Mouse (Mus musculus): ENCODE measurements at regions not wholly inside any gene's neighbourhood (a gene's known extent, or its start where the extent isn't known, plus 50 kb on each side); places are given as distances from the start of the nearest gene placed in this dataset.

- in situ Hi-C loops (cut with MboI; ENCODE audit: low pct_unique_long_range_greater_than_20kb in 1 of 2, low sequenced_read_pairs in 2 of 2, unreplicated experiment in 1 of 2) = no loop called here
These were observed 401.3 kb downstream of the Plcl1 start for GRCm38 (mm10) chr1:55807028-55807427.

- in situ Hi-C loops (cut with MboI; ENCODE audit: low pct_unique_long_range_greater_than_20kb in 1 of 2, low sequenced_read_pairs in 2 of 2, unreplicated experiment in 1 of 2) = no loop called here
These were observed 403.2 kb downstream of the Plcl1 start for GRCm38 (mm10) chr1:55808724-55809519.

GRCm38 (mm10) chr1:55812486-55812885 lies 406.8 kb downstream of the Plcl1 start:
- in situ Hi-C loops (cut with MboI; ENCODE audit: low pct_unique_long_range_greater_than_20kb in 1 of 2, low sequenced_read_pairs in 2 of 2, unreplicated experiment in 1 of 2) = no loop called here

- in situ Hi-C loops (cut with MboI; ENCODE audit: low pct_unique_long_range_greater_than_20kb in 1 of 2, low sequenced_read_pairs in 2 of 2, unreplicated experiment in 1 of 2) = no loop called here
These were observed 415.3 kb downstream of the Plcl1 start for GRCm38 (mm10) chr1:55820866-55821500.

GRCm38 (mm10) chr1:55822599-55822998 lies 416.9 kb downstream of the Plcl1 start:
- in situ Hi-C loops (cut with MboI; ENCODE audit: low pct_unique_long_range_greater_than_20kb in 1 of 2, low sequenced_read_pairs in 2 of 2, unreplicated experiment in 1 of 2) = no loop called here

- in situ Hi-C loops (cut with MboI; ENCODE audit: low pct_unique_long_range_greater_than_20kb in 1 of 2, low sequenced_read_pairs in 2 of 2, unreplicated experiment in 1 of 2) = no loop called here
These were observed 421.5 kb downstream of the Plcl1 start for GRCm38 (mm10) chr1:55827191-55827590.

GRCm38 (mm10) chr1:55835281-55835680 lies 429.6 kb downstream of the Plcl1 start:
- in situ Hi-C loops (cut with MboI; ENCODE audit: low pct_unique_long_range_greater_than_20kb in 1 of 2, low sequenced_read_pairs in 2 of 2, unreplicated experiment in 1 of 2) = no loop called here

GRCm38 (mm10) chr1:55836750-55837149 lies 431.0 kb downstream of the Plcl1 start:
- in situ Hi-C loops (cut with MboI; ENCODE audit: low pct_unique_long_range_greater_than_20kb in 1 of 2, low sequenced_read_pairs in 2 of 2, unreplicated experiment in 1 of 2) = no loop called here

- in situ Hi-C loops (cut with MboI; ENCODE audit: low pct_unique_long_range_greater_than_20kb in 1 of 2, low sequenced_read_pairs in 2 of 2, unreplicated experiment in 1 of 2) = no loop called here
These were observed 431.6 kb downstream of the Plcl1 start for GRCm38 (mm10) chr1:55837366-55837765.

- in situ Hi-C loops (cut with MboI; ENCODE audit: low pct_unique_long_range_greater_than_20kb in 1 of 2, low sequenced_read_pairs in 2 of 2, unreplicated experiment in 1 of 2) = no loop called here
These were observed 432.4 kb downstream of the Plcl1 start for GRCm38 (mm10) chr1:55838168-55838567.

- in situ Hi-C loops (cut with MboI; ENCODE audit: low pct_unique_long_range_greater_than_20kb in 1 of 2, low sequenced_read_pairs in 2 of 2, unreplicated experiment in 1 of 2) = no loop called here
These were observed 443.1 kb downstream of the Plcl1 start for GRCm38 (mm10) chr1:55848806-55849205.

- in situ Hi-C loops (cut with MboI; ENCODE audit: low pct_unique_long_range_greater_than_20kb in 1 of 2, low sequenced_read_pairs in 2 of 2, unreplicated experiment in 1 of 2) = loop anchor here in 1 of 2 experiments (25.0 kb wide), 1 partner anchor 265 kb away; no protein-coding TSS in a partner anchor
These were observed 446.6 kb downstream of the Plcl1 start for GRCm38 (mm10) chr1:55852354-55852753.

- in situ Hi-C loops (cut with MboI; ENCODE audit: low pct_unique_long_range_greater_than_20kb in 1 of 2, low sequenced_read_pairs in 2 of 2, unreplicated experiment in 1 of 2) = loop anchor here in 1 of 2 experiments (25.0 kb wide), 1 partner anchor 272 kb away; no protein-coding TSS in a partner anchor
These were observed 453.4 kb downstream of the Plcl1 start for GRCm38 (mm10) chr1:55859113-55859512.

- in situ Hi-C loops (cut with MboI; ENCODE audit: low pct_unique_long_range_greater_than_20kb in 1 of 2, low sequenced_read_pairs in 2 of 2, unreplicated experiment in 1 of 2) = loop anchor here in 1 of 2 experiments (25.0 kb wide), 1 partner anchor 276 kb away; no protein-coding TSS in a partner anchor
These were observed 457.4 kb downstream of the Plcl1 start for GRCm38 (mm10) chr1:55863113-55863512.

- in situ Hi-C loops (cut with MboI; ENCODE audit: low pct_unique_long_range_greater_than_20kb in 1 of 2, low sequenced_read_pairs in 2 of 2, unreplicated experiment in 1 of 2) = loop anchor here in 1 of 2 experiments (25.0 kb wide), 1 partner anchor 278 kb away; no protein-coding TSS in a partner anchor
These were observed 459.6 kb downstream of the Plcl1 start for GRCm38 (mm10) chr1:55865274-55865673.

GRCm38 (mm10) chr1:55866677-55867076 lies 461.0 kb downstream of the Plcl1 start:
- in situ Hi-C loops (cut with MboI; ENCODE audit: low pct_unique_long_range_greater_than_20kb in 1 of 2, low sequenced_read_pairs in 2 of 2, unreplicated experiment in 1 of 2) = loop anchor here in 1 of 2 experiments (25.0 kb wide), 1 partner anchor 279 kb away; no protein-coding TSS in a partner anchor

GRCm38 (mm10) chr1:55873583-55873982 lies 467.9 kb downstream of the Plcl1 start:
- in situ Hi-C loops (cut with MboI; ENCODE audit: low pct_unique_long_range_greater_than_20kb in 1 of 2, low sequenced_read_pairs in 2 of 2, unreplicated experiment in 1 of 2) = loop anchor here in 1 of 2 experiments (10.0 to 25.0 kb wide), 2 partner anchors 286 to 469 kb away; partner anchors contain the start of gene Plcl1

GRCm38 (mm10) chr1:55874143-55874867 lies 468.6 kb downstream of the Plcl1 start:
- in situ Hi-C loops (cut with MboI; ENCODE audit: low pct_unique_long_range_greater_than_20kb in 1 of 2, low sequenced_read_pairs in 2 of 2, unreplicated experiment in 1 of 2) = loop anchor here in 1 of 2 experiments (10.0 to 25.0 kb wide), 2 partner anchors 287 to 470 kb away; partner anchors contain the start of gene Plcl1

GRCm38 (mm10) chr1:55874868-55875144 lies 469.1 kb downstream of the Plcl1 start:
- in situ Hi-C loops (cut with MboI; ENCODE audit: low pct_unique_long_range_greater_than_20kb in 1 of 2, low sequenced_read_pairs in 2 of 2, unreplicated experiment in 1 of 2) = loop anchor here (10.0 to 25.0 kb wide), 4 partner anchors 288 to 1337 kb away; partner anchors contain the start of genes Satb2 (in 2 of the 2) and Plcl1 (in 1 of the 2)

Data from mouse embryonic stem cell (cell line).